Mouse (Mus musculus): ENCODE data around the gene Tlr9.
A peak's percentile ranks its signal among the peaks of the same experiment; 100 is the strongest.

Gene Tlr9

DNA sequence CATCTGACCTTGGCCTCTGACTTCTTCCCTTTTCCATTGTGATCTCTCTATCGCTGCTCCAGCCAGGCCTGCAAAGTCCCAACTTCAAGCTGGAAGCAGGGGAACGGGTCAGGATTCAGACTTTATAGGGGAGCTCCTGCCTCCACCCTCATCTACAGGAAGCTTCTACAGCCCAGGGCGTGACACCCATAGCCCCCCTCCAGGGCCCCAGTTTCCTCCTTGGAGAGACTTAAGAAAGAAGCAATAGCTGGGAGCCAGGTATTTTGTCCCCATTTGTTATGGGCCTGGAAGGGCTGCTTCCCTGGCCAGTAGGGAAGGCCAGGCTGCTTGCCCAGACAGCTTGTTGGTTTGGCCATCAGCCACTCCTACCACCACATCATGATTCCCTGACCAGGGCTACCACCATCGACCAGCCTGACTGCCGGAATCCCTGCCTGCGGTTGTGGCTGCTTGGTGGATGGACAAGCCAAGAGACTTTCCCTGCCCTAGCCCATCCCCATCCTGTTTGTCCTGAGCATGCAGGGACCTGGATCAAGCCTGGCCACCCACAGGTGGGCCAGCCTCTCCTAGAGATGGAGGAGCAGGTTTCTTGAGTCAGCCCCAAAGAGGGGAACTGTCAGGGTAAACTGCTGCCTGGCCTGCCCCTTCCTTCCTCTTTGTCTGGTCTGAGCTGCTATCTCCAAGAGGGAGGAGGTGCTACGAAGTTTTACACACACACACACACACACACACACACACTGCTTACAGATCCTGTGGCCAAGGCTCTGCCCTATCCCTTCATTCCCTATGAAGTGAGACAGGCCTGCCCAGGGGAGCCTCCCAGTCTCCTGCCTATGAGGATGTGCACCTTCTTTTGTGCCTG, 18.2 kb upstream of the Tlr9 start:
- DNase-seq: peak in 1 of 2 experiments; percentile 42

DNA sequence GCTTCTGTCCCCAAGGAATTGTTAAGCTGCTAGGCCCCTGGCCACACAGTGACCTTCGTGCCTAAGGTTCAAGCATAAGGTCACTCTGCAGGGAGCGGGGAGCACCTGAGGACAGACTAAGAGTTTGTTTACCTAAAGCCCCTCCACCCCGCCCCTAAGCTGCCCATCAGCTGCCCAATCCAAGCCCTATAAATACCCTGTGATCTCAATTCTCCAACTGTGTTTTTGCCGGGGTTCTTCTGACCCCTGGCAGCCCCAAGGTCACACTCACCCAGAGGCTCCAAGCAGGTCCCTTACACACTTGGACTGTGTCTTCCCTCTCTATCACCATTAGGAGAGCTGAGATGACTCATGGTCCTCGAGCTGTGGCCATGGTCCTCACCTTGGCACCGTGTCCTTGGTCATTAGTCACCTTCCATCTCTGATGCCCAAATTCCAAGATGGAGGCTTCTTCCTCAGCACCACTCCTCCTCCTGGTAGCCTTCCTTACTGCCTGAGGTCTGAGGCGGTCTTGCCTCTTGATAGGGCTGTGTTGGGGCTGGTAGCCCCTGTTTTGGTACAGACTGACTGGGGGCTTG, 16.6 kb upstream of the Tlr9 start:
- DNase-seq: no peak

GRCm38 (mm10) chr9:106206515-106206914, 15.9 kb upstream of the Tlr9 start:
- DNase-seq: no peak

DNA sequence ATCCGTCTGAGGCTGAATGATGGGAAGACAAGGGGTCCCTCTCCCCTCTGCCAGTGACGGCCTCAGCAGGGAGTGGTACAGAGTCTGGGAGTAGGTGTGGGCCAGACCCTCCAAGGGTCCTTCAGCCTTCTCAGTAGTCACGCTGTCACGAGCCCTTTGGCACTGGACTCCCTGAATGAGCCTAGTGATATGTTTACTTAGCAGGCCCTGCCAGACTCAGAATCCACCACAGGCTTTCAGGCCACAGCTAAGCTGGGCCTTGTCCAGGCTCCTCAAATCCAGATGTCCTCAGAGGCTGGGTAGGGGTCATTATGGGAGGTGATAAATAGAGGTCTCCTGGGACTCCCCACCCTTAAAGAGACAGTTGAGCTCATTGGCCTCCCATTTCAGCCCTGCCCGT, 14.2 kb upstream of the Tlr9 start:
- DNase-seq: no peak

- no peak for DNase-seq
These were observed 12.4 kb upstream of the Tlr9 start for GRCm38 (mm10) chr9:106209954-106210353.

DNA sequence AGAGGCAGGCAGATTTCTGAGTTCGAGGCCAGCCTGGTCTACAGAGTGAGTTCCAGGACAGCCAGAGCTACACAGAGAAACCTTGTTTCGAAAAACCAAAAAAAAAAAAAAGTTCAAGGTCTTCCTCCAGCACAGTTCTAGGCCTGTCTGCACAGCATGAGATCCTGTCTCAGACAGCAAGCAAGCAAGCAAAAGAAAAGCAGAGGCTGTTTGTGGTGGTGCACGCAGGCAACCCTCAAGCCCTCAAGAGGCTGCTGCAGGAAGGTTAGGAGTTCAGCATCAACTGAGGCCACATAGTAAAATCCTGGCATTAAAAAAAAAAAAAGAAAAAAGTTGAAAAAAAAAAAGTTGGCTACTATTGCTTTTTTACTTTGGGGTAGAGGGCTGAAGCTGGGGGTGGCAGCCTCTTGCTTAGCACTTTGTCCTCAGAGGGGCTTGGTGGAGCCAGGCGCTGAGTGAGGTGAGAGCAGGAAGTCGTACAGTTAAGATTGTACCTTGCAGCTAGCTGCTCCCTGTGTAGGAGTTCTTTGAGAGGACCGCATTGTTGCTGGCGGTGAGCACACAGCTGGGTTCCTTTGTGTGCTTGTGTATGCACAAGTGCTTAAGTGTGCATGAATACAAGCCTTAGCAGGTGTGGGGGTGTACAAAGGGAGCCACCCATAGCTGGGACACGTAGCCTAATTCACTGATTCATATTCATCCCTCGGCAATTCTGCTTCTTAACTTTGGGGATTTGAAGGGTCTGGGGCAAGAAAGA, 11.4 kb upstream of the Tlr9 start:
- DNase-seq: peak; percentile 56 to 74

DNA sequence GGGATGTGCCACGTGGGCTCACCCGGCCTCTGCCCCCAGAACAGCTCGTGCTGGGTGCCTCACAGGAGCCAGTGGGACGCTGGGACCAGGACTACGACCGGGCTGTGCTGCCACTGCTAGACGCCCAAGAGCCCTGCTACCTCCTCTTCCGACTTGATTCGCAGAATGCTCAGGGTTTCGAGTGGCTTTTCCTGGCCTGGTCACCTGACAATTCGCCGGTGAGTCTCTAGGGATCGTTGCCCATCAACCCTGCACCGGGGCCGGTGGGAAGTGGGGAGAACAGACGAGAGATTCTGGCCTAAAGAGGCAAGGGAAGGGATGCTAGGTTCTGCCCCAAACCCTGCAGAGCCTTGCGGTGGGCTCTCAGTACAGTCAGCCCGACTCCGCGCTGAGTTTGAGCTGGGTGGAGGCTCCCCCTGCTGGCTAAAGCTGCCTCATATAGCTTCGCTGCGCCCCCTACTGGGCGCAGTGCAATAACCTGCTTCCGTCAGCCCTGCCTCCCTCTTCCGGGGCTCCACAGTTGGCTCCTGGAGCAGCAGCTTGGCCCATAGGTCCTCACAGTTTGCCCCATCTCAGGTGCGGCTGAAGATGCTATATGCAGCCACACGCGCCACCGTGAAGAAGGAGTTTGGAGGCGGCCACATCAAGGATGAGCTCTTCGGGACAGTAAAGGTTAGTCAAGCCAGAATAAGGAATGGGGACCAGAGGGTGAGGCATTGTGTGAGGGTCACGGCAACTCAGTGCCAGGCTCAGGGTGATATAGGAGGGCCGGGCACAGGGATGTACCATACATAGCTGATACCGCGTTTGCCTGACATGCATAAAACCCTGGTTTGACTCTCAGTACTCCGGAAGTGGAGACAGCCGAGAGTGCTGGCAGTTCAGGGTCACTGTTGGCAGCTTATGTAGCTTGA, 10.5 kb upstream of the Tlr9 start:
- peak; percentile 85 to 88 for DNase-seq

DNA sequence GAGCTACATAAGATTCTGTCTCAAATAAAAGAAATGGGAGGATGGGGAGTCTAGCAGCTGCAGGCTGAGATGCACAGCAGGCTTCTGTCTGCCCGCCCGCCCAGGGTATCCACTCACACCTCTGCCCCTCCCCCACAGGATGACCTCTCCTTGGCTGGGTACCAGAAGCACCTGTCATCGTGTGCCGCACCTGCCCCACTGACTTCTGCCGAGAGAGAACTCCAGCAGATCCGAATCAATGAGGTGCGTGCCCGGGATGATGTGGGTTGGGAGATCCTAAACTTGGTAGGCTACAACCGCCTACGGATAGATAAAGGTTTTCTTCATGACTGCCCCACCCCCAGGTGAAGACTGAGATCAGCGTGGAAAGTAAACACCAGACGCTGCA, 9.8 kb upstream of the Tlr9 start:
- DNase-seq: peak in 1 of 2 experiments; percentile 41

GRCm38 (mm10) chr9:106215341-106216125, 6.9 kb upstream of the Tlr9 start:
- no peak for DNase-seq

- no peak for DNase-seq
These were observed 5.4 kb upstream of the Tlr9 start for GRCm38 (mm10) chr9:106216971-106217370.

GRCm38 (mm10) chr9:106220894-106221523, 1.4 kb upstream of the Tlr9 start:
- no peak for DNase-seq

DNA sequence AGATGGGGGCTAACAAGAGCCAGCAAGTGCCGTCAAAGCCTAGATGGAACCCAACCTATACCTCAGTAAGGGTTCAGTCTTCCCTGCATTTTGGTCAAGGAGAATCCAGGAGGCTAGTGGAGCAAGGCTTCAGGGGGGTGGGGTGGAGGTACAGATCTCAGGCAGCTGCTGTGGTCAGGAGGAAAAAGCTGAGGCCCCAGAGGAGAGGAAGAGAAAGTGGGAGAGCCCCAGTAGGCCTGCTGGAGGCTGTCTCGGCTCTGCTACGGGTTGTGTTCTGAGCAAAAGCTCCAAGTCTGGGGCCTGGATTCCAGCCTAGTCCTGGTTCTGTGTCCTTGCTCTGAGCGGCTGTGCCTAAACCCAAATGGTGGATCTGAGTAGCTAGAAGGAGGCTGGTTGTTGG, 596 bp downstream of the Tlr9 start:
- no peak for DNase-seq

- DNase-seq: no peak
These were observed 3.2 kb downstream of the Tlr9 start for GRCm38 (mm10) chr9:106225469-106226150.

- DNase-seq: no peak
These were observed 3.8 kb downstream of the Tlr9 start for GRCm38 (mm10) chr9:106226151-106226682.

DNA sequence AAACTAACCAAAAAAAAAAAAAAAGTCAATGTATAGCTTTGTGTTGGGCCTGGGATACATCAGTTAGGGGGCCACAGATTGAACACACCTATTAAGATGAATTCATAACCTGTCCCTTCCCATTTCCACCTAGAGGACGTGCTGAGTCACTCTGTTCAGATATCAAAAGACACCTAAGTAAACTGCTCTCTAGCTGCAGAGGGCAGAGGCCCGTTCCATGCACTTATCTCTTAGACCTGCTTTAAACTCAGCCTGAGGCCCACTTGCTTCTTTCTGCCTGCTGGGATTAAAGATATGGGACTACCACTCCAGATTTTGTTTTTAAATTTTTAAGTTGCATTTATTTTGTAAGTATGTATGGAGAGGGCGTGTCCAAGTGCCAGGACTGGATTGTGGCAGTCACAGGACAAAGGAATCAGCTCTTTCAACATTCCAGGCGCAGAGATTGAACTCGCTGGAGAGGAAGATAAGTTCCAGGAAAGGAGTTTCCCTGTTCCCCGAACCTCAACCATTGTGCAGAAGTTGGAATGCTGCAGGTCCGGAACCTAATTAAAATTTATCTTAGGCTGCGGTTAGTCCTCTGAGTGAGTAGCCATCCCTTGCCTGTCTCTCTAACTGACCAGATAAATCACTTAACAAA, 5.5 kb downstream of the Tlr9 start:
- no peak for DNase-seq

GRCm38 (mm10) chr9:106230051-106230733, 7.8 kb downstream of the Tlr9 start:
- DNase-seq: no peak

- no peak for DNase-seq
These were observed 8.3 kb downstream of the Tlr9 start for GRCm38 (mm10) chr9:106230734-106231106.

DNA sequence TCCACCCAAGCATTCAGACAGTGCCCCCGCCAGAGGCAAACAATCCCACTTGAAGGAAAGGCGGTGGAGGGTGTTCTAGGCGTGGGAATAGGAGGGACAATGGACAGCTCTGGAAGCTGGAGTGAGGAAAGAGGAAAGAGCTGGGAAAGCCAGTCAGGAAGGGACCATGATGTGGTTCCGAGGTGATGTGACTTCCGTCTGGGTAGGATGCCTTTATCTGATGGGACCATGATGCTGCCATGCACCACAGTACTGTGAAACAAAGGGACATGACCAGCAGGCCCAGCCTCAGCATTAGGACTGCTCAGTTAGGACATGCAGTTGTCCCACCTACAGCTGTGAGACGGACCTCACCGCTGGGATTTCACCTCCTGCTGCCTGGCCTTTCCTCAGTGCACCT, 8.8 kb downstream of the Tlr9 start:
- DNase-seq: no peak

DNA sequence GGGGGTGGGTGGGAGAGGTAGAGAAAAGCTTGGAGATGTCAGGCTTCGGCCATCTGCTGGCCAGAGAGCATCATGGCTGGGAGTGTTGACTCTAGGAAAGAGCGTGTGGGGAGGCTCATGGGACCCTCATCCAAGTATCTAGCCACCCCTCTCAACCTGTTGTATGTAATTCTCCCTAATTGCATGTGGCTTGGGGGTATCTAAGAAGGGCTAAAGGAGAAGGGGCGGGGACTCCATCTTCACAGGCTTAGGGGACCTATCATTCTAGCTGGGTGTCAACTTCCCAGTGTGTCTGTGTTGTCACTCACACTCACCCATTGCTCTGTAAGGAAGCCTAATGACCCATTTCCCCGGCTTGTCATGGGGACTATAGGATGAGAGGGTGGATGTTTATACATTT, 9.4 kb downstream of the Tlr9 start:
- no peak for DNase-seq
